Mouse (Mus musculus) C2C12 (cell line): ENCODE data around the gene Plac9a. TPM values are rescaled to one million over a fixed set of nuclear protein-coding genes. Genes with fewer than 3 reads are reported as not detected.
"Not testable (repeated sequence)": the region's sequence is repeated elsewhere in the genome, so short reads cannot be mapped to it uniquely, and the experiment has no call there.

ENCODE experiments used
- H3K27me3 ChIP-seq: one replicate; pipeline ENCODE4 v1.6.1; 2011; ENCODE audit not compliant: control insufficient read depth, insufficient read depth, insufficient read length
- H3K36me3 ChIP-seq: one replicate; pipeline ENCODE4 v1.6.1; 2011; ENCODE audit not compliant: control insufficient read depth, insufficient read depth
- H3K4me3 ChIP-seq: one replicate; pipeline ENCODE4 v1.5.1; 2011; ENCODE audit warnings: mild to moderate bottlenecking, control low read depth; ENCODE audit not compliant: poor library complexity, insufficient read depth, severe bottlenecking
- H3K79me2 ChIP-seq: one replicate; pipeline ENCODE4 v1.6.1; 2011; ENCODE audit not compliant: control insufficient read depth, insufficient read depth
- H3K79me3 ChIP-seq: one replicate; pipeline ENCODE4 v1.6.1; 2011; ENCODE audit warnings: low read depth, control low read depth
- H3ac ChIP-seq: one replicate; pipeline ENCODE3; 2011; ENCODE audit warnings: low read depth; ENCODE audit not compliant: control insufficient read depth, insufficient read length
- long read RNA-seq, 2 experiments: library from polyadenylated mRNA; unstranded; transcript quantifications; one replicate each; pipeline ENCODE4 v2.0.0; 2019 to 2020
- polyA plus RNA-seq: library from polyadenylated mRNA; unstranded; fragments of >200 nt; fragmentation: generic; extraction: Trizol; gene quantifications from one replicate; pipeline ENCODE4 v1.2.1, GENCODE M21; 2012; ENCODE audit warnings: missing spikeins

Gene Plac9a
- 0.30 TPM for polyA plus RNA-seq
- long read RNA-seq, experiment 1: 0 reads
- long read RNA-seq, experiment 2: 0 reads

DNA sequence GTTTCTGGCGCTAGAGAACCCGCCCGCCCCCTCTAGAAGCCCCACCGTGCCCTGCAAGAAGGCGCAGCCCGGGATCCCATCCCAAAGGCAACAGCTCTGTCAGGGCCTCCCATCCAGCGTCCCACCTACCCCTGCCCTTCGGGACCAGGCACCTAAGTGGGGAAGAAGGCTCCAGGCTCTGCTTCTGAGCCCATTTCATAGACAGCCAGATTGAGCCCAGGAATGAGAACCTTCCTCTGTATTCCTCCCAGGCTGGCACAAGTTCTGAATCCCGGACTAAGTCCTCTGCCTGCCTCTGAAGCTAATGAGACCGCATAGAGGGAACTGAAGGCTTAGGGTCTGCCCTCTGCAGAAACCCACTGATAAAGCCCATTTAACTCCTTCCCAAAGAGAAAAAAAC is at the start of gene Plac9a:
Plac9a (minus strand) TSS at position 101 of the 400 bp plus-strand sequence.
- H3K79me3 ChIP-seq, H3K79me2 ChIP-seq, H3K4me3 ChIP-seq, H3K36me3 ChIP-seq, H3ac ChIP-seq, H3K27me3 ChIP-seq: not testable (repeated sequence)

GRCm38 (mm10) chr14:25938004-25938403 is 35.1 kb upstream of the Plac9a start, which contains the start of gene Cphx1:
Cphx1 (plus strand) TSS chr14:25938304.
- H3K27me3 ChIP-seq, H3K4me3 ChIP-seq, H3K79me3 ChIP-seq, H3ac ChIP-seq, H3K36me3 ChIP-seq, H3K79me2 ChIP-seq: not testable (repeated sequence)

GRCm38 (mm10) chr14:25936867-25937630 is 34.1 kb upstream of the Plac9a start:
- not testable (repeated sequence) for H3ac ChIP-seq, H3K36me3 ChIP-seq, H3K27me3 ChIP-seq, H3K79me3 ChIP-seq, H3K79me2 ChIP-seq, H3K4me3 ChIP-seq

GRCm38 (mm10) chr14:25927562-25927881 is 24.6 kb upstream of the Plac9a start, which contains the start of gene Tmem254a:
Tmem254a (minus strand) TSS chr14:25927672.
- not testable (repeated sequence) for H3K79me3 ChIP-seq, H3ac ChIP-seq, H3K79me2 ChIP-seq, H3K4me3 ChIP-seq, H3K36me3 ChIP-seq, H3K27me3 ChIP-seq

GRCm38 (mm10) chr14:25926814-25927561 is 24.1 kb upstream of the Plac9a start:
- H3K36me3 ChIP-seq, H3K27me3 ChIP-seq, H3ac ChIP-seq, H3K79me2 ChIP-seq, H3K79me3 ChIP-seq, H3K4me3 ChIP-seq: not testable (repeated sequence)

GRCm38 (mm10) chr14:25918427-25919170 is 15.7 kb upstream of the Plac9a start:
- H3K27me3 ChIP-seq, H3K79me3 ChIP-seq, H3ac ChIP-seq, H3K79me2 ChIP-seq, H3K36me3 ChIP-seq, H3K4me3 ChIP-seq: not testable (repeated sequence)

DNA sequence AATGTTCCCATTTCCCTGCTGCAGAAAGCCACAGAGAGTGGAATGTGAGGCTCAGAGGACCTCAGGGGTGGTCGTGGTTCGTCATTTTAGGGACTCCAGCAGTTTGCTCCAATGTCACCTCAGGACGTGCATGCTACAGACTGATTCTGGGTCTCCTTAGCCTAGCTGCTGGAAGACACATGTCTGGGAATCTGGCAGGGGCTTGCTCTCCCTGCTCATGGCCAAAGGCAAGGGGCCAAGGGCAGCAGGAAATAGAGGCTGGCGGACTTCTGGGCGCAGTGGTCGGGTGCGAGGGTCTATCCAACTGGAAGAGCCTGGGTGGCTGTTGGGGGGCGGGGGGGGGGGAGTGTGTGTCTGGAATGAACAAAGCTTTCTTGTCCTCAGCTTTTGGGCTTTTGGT is 6.1 kb upstream of the Plac9a start:
- not testable (repeated sequence) for H3ac ChIP-seq, H3K79me2 ChIP-seq, H3K27me3 ChIP-seq, H3K79me3 ChIP-seq, H3K36me3 ChIP-seq, H3K4me3 ChIP-seq

DNA sequence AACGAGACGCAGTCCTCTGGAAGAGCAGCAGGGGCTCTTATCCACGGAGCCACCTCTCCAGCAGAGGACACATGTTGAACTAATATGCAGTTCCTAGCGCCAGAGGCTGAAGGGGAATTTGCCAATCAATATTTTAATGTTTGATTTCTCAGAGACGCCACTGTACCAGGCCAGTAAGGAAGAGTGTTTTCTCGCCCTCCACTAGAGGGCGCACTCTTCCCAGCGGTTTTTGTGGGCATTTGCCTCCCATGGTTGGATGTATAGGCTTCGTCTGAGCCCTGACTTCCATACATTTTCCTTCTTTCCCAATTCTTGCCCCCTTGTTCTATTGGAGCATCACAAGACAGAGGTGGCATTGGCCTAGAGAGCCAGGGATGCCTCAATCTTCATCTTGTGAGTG is 4.4 kb upstream of the Plac9a start:
- not testable (repeated sequence) for H3ac ChIP-seq, H3K4me3 ChIP-seq, H3K79me2 ChIP-seq, H3K79me3 ChIP-seq, H3K36me3 ChIP-seq, H3K27me3 ChIP-seq

- not testable (repeated sequence) for H3ac ChIP-seq, H3K36me3 ChIP-seq, H3K4me3 ChIP-seq, H3K27me3 ChIP-seq, H3K79me3 ChIP-seq, H3K79me2 ChIP-seq
Observed at GRCm38 (mm10) chr14:25905243-25905642, 2.3 kb upstream of the Plac9a start.

DNA sequence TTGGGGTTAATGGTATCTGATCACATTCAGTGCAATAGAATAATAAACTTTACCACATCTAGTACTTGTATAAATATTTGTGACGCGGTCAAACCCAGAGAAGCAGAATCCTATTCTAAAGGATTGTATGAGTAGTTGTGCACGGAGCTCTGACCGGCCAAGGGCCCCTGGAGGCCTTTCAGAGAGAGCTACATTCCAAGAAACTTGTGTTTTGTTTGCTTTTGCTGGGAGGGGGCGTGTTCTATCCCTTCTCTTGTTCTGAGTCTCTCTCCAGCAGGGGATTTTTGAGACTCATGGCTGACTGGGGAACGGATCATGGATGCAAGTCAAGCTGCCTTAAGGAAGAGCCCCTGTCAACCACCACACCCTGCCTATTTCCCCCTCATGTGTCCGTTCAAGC is 7.2 kb downstream of the Plac9a start:
- not testable (repeated sequence) for H3K4me3 ChIP-seq, H3K36me3 ChIP-seq, H3K79me2 ChIP-seq, H3K79me3 ChIP-seq, H3K27me3 ChIP-seq, H3ac ChIP-seq

DNA sequence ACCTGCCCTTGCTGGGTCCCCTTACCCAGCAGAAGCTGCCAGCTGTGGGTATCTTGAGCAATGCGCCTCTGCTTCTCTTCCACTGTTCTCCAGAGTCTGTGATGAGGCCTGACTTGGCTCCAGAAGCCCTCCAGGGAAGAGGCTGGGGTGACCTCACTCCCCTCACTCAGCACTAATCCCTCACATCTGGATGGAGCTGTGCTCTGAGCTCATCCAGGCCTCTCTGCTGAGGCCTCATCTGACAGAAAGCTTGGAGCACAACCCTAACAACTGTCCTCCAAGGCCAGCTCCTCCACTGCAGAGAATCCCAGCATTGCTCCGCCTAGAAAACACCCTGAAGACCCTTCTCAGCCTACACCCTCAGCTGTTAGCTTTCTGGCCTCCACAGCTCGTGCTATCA is 8.3 kb downstream of the Plac9a start:
- H3K36me3 ChIP-seq, H3K79me2 ChIP-seq, H3K4me3 ChIP-seq, H3K27me3 ChIP-seq, H3K79me3 ChIP-seq, H3ac ChIP-seq: not testable (repeated sequence)
